Mouse (Mus musculus): ENCODE data around the gene Rbfox2.

GRCm38 (mm10) chr15:77337926-77338325 is 31.1 kb upstream of the Rbfox2 start:
- no peak for TF ChIP-seq CTCF (IDR thresholded peaks at IDR 0.05; ENCODE audit: control insufficient read depth, insufficient read depth, low read length)
- TF ChIP-seq POLR2A (IDR thresholded peaks at IDR 0.05; ENCODE audit: borderline replicate concordance, control insufficient read depth, low read depth, low read length), result no peak

All from bone marrow, adult 2 months (tissue).